Mouse (Mus musculus) activated CD4-positive, CD25-positive, alpha-beta regulatory T cell, adult 4 months (primary cell): ENCODE results near the gene Ppp1r32. TPM values are rescaled to one million over a fixed set of nuclear protein-coding genes. Genes with fewer than 3 reads are reported as not detected.

Experiments used
- ATAC-seq: one replicate; pipeline ENCODE4 v1.8.0; 2017
- polyA plus RNA-seq, 2 experiments: library from polyadenylated mRNA; unstranded; fragments of 100-300 nt; shearing (Covaris generic); gene quantifications; one replicate each; pipeline ENCODE4 v1.2.1; 2017

Ppp1r32 gene
- under 1 TPM in 1 of 2 experiments, not detected in 1; 0.41 TPM for polyA plus RNA-seq

DNA sequence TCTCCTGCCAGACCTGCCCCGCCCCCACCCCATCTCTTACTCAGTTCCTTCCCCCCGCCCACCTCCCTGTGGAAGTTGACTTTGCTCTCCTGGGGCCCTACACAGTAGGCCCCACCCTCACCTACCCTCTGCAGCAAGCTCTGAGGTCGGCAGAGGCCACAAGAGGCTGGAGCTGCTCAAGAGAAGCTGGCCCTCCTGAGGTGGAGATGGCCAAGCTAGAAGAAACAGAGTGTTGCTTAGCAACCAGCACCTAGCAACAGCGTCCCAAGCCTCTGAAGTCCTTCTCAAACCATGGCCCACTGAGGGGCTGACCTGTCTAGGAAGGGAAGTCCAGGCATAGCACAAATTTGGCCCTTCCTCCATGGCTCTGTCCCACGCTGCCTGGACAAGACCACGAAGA lies at the start of gene Ppp1r32:
Gene Ppp1r32, minus strand, starts transcription at position 226 of the 400 bp plus-strand sequence.
- no peak for ATAC-seq

- ATAC-seq: no peak
Observed at GRCm38 (mm10) chr19:10530082-10530481, 47.4 kb upstream of the Ppp1r32 start.

GRCm38 (mm10) chr19:10525910-10526309 lies 43.2 kb upstream of the Ppp1r32 start, which contains the start of gene Sdhaf2:
Gene Sdhaf2 (minus strand): TSS chr19:10526142.
- ATAC-seq: no peak

- peak; percentile 79 for ATAC-seq
Observed at GRCm38 (mm10) chr19:10525106-10525901, 42.6 kb upstream of the Ppp1r32 start, which contains the start of gene Cpsf7. Gene Cpsf7 (plus strand): TSS chr19:10525266.

- no peak for ATAC-seq
Observed at GRCm38 (mm10) chr19:10524784-10525105, 42.0 kb upstream of the Ppp1r32 start.

DNA sequence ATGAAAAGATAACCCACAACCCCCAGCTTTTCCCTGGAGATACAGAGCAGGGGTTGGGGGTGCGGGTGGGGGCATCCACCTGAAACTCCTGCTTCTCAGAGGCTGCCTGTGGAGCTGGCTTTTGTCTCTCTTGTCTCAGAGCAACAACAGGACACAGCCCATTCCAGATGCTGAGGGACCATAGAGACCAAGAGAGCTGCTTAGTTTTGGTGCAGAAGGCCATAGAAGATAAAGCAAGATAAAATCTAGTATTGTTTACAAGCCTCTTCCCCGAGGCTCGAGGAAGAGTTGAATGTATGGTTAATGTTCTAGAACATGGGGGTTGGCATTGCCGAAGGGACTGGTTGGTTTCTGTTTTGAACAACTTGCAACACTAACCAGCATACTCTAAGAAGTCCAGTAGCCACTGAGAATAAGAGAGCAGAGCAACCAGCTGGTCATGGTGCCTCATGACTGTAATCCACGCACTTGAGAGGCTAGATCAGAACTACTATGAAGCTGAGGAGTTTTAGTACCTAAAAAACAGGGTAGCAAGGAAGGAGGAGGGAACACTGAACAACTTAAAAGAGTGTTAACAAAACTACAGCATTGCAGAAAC lies 40.9 kb upstream of the Ppp1r32 start:
- no peak for ATAC-seq

DNA sequence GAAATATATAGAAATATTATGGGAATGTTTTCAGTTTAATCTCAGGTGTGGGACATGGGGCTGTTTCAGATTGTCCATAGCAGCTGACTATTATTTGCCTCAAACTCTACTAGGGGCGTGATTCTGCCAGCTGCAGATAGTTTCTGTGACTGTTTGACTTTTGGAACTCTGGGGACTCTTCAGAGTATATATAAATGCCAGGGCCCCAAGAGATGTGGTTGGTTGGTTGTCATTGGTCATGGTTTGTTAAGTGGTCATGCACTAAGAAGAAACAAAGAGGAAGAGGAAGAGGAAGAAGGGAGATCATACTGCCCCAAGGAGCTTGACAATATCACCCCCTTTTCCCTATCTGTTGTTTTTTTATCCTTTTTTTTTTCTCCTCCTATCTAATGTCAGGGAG lies 39.2 kb upstream of the Ppp1r32 start:
- no peak for ATAC-seq

DNA sequence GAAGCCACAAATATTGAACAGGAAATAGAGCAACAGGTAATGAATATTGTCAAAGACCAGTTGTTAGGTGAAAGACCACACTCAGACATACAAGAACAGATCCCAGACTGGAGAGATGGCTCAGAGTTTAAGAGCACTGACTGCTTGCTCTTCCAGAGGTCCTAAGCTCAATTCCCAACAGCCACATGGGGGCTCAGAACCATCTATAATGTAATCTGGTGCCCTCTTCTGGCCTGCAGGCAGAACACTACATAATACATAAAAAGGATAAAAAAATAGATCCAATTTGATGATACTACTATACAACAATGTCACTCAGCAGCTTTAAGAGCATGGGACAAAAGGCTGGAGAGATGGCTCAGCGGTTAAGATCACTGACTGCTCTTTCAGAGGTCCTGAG lies 37.6 kb upstream of the Ppp1r32 start:
- ATAC-seq: no peak

DNA sequence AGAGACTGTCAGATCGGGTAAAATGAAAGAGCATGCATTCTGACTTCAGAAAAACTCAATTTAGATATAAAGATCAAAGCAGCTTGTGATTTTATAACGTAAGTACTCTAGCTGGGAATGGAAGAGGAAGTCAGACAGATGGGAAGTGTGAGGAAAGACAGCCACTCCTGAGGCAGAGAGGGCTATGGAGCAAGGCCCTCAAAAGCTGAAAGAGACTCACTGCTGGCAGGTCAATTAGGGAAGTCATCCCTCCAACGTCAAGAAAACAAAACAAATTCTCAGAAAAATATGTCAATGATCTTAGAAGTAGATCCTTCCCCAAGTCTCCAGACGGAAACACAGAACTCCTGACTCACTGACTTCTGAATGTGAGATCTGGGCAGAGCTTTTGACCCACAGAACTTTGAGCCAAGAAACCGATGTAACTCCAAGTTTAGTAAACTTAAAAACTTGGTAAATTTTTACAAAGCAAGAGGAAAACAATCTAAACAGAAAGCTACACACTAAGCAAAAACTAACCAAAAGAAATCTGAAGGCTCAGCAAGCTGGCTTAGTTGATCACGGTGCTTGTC lies 28.1 kb upstream of the Ppp1r32 start:
- ATAC-seq: no peak

DNA sequence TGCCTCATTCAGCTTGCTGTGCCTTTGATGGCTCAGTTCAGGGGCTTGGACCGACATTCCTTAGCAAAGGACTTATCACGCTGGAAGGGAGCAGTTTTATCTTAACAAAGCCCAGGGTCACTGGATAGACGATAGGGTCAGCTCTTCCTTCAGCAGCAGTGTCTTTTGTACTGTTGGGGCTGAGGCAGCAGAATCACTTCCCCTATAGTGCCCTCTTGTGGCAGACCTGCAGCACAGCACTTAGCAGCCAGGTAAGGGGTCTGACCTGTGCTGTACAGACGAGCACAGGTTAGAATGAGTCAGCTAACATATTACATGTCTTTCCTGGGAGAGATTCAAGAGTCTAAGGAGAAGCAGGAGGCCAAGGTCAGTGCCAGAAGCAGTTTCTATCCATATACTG lies 19.8 kb upstream of the Ppp1r32 start:
- no peak for ATAC-seq

GRCm38 (mm10) chr19:10500581-10500980 lies 17.9 kb upstream of the Ppp1r32 start:
- ATAC-seq: no peak

GRCm38 (mm10) chr19:10497512-10498160 lies 14.9 kb upstream of the Ppp1r32 start:
- no peak for ATAC-seq

- ATAC-seq: no peak
Observed at GRCm38 (mm10) chr19:10496976-10497375, 14.2 kb upstream of the Ppp1r32 start.

DNA sequence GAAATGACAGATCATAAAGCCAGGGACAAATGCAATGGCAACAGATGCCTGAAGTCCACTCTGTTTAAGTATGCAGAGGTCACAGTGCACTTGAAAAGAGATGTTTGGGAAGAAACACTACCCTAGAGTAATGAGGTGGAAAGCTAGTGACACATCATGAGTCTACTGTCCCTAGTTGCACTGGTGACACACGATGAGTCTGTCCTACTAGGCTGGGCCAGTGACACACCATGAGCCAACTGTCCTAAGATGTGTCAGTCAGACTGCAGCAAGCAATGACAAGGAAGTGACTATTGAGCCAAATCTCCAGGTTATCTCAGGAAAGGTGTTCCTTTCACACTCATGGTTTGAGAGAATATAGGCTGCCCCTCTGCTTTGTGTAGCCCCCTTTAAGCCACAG lies 12.9 kb upstream of the Ppp1r32 start:
- no peak for ATAC-seq

DNA sequence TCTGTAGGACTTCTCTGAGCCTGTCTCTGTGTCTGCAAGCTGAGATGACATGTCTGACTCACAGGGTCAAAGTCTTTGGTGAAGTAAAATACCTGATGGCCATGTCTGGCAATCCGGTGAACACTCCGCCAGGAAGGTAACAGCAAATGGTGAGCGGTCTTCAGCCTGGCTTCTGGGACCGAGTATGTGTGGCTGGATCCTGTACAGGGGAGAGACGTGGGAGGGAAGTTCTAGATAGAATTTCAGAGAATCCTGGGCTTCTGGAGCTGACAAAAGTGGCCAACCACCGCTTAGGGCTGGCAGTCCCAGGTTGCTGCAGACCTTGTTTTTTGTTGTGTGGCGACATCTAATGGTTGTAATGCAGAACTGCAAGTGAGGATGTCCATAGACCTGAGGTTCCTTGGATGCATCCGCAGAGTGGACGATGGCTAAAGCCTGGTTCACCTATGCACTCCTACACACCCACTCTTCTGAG lies 3.6 kb upstream of the Ppp1r32 start:
- no peak for ATAC-seq

GRCm38 (mm10) chr19:10479541-10479940 lies 3.2 kb downstream of the Ppp1r32 start:
- no peak for ATAC-seq

DNA sequence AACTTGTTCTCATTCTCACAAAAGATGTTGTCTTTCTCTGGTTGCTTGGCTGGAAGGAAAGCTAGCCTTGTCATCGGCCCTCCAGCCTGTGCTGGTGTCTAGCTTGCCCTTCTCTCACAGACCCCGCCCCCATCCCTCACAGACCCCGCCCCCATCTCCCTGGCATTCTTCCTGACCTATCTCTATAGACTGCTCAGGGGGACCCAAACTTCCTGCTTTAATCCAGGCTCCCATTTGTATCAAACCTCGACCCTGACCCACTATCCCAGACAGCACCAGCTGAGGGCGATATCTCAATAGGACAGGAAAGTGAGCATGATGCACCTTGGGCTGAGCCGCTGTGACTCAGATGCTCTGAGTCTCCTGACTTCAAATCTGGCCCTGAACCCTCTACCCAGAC lies 8.9 kb downstream of the Ppp1r32 start:
- no peak for ATAC-seq

DNA sequence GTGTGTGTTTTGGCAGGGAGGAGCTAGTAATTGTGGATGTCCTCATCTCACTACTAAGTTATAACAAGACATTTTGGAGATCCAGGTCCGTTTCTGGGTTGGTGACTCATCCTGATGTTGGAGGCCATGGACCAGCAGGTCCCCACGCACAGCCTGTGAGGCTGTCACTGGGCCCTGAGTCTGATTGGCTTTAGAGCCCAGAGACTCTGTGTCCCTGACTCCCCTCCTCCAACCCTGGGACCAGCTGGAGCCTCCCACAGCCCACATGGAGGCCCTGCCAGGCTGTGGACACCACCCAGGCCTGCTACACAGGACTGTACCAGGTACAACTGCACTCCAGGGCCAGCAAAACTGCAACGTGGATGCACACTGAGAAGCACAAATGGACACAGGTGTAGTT lies 9.8 kb downstream of the Ppp1r32 start:
- ATAC-seq: no peak

DNA sequence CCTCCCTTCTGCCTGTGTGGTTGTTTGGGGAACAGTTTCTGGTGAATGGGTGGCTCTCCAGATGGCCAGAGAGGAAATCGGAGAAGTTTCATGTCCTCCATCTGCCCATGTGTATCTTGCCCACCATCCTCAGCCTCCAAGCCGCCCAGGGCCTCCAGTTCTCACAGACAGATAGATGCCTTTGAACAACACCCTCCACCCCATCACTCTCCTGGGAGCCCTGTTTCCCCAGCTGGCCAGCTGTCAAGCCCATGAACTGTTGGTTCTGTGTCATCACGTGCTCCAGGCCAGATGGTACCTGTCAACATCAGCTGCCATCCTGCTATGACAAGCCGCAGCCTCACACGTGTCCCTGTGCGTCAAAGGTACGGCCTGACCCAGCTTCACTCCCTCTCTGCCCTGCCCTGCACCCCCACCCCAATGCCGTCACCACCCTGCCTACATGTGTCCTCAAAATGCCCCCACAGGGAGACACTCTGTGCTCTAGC lies 13.5 kb downstream of the Ppp1r32 start:
- no peak for ATAC-seq

DNA sequence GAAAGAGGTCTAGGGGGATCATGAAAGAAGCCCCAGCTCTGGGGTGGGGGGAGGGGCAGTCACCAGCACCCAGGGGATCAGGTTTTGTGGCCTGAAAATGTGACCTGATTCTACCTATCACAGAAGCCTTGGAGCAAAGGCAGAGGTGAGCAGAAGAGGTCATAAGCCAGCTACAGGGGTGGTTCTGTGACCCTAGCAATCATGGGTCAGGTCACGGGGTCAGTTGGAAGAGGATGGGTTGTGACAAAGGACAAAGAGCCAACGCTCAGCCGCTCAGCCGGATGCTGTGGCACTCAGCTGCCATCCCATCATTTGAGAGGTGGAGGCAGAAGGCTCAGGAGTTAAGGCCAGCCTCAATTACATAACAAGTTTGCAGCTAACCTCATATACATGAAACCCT lies 18.3 kb downstream of the Ppp1r32 start:
- ATAC-seq: no peak

GRCm38 (mm10) chr19:10461584-10461983 lies 21.1 kb downstream of the Ppp1r32 start:
- ATAC-seq: no peak

DNA sequence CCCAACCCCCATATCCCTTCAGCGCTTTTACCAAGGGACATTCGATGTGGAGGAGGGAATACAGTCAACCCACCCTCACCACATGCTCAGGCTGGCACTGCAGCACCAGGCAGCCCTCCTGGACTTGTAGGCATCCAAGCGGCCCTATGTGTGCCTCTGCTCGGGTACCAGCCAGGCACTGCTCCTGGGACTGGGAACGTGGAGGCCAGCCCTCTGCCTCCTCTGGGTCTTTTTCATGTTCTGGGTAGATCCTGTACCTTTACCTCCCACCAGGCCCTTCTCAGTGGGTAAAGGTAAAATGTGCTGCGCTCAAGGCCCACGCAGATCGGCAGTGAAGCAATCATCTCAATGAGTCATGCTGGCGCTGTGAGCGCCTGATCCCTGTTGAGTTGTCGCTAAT lies 22.8 kb downstream of the Ppp1r32 start:
- ATAC-seq: no peak

- ATAC-seq: no peak
Observed at GRCm38 (mm10) chr19:10458096-10458495, 24.6 kb downstream of the Ppp1r32 start.
